Mouse (Mus musculus): ENCODE measurements around the gene Upk3b. TPM values are rescaled to one million over a fixed set of nuclear protein-coding genes. Genes with fewer than 3 reads are reported as not detected.

Upk3b gene
- polyA plus RNA-seq, 1 experiment from 2014 or later = 27.8 TPM

DNA sequence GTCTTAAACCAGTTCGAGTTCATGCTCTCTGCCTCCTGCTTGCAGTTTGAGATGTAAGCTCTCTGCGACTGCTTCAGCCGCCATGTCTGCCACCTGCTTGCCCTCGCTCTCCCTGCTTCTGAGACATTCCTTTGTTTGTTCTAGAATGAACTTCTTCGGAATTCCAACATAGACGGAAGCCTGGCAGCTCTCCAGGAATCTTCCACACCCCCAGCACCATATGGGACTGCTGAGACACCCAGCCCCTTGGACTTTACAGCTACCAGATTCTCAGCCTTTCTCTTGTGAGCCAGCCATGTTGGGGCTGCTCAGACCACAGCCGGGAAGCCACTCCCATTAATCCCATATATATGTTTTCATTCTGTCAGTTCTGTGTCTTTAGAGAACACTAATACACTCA is 38.0 kb downstream of the Upk3b start:
- H3K36me3 ChIP-seq = no peaks in the 10 kb centered on the region
- H3K27ac ChIP-seq = no peak overlapping the region
- H3K4me3 ChIP-seq = no peak overlapping the region
- 0 out of 2 replicates have a peak, but pooled peaks cover 7% of the 10 kb centered on the region for H3K4me1 ChIP-seq (replicated peaks)
- H3K9ac ChIP-seq = no peak overlapping the region
- no peak for ATAC-seq (replicated peaks; ENCODE audit: insufficient number of reproducible peaks, insufficient read depth, low FRiP score, low read depth)
- no peak overlapping the region for H3K4me2 ChIP-seq
- 35% methylated on average over 7 of the region's 7 CpGs for WGBS
- no peaks in the 10 kb centered on the region for H3K27me3 ChIP-seq
- H3K9me3 ChIP-seq (replicated peaks) = no peaks in the 10 kb centered on the region

DNA sequence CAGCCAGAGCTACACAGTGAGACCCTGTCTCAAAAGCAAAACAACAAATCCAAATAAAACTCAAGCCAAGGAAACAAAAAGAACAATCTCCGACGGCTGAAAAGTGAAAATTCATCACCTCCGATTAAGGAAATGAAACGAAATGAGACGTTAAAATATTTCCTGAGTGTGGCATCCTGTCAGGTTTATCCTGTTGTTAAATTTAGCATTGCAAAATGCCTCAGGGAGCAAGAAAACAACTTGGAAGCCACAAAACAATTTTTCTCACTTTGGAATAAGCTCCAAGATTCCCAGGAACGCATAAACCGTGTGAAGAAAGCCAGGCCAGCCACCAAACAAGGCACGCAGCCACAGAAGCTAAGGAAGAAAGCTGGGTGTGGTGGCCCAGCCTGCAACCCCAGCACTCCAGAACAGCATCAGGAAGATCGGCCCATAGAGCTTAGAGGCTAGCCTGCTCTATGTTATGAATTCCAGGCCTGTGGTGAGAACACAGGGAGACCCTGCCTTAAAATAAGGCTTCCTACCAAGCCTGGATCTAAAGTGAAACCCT is 38.8 kb downstream of the Upk3b start:
- no peaks in the 10 kb centered on the region for H3K27me3 ChIP-seq
- H3K36me3 ChIP-seq = no peaks in the 10 kb centered on the region
- H3K9me3 ChIP-seq (replicated peaks) = no peaks in the 10 kb centered on the region
- WGBS = 59% methylated on average over 9 of the region's 9 CpGs
- H3K4me2 ChIP-seq = no peak overlapping the region
- H3K9ac ChIP-seq = no peak overlapping the region
- no peak for ATAC-seq (replicated peaks; ENCODE audit: insufficient number of reproducible peaks, insufficient read depth, low FRiP score, low read depth)
- no peak overlapping the region for H3K27ac ChIP-seq
- 0 out of 2 replicates have a peak, but pooled peaks cover 7% of the 10 kb centered on the region for H3K4me1 ChIP-seq (replicated peaks)
- H3K4me3 ChIP-seq = no peak overlapping the region

DNA sequence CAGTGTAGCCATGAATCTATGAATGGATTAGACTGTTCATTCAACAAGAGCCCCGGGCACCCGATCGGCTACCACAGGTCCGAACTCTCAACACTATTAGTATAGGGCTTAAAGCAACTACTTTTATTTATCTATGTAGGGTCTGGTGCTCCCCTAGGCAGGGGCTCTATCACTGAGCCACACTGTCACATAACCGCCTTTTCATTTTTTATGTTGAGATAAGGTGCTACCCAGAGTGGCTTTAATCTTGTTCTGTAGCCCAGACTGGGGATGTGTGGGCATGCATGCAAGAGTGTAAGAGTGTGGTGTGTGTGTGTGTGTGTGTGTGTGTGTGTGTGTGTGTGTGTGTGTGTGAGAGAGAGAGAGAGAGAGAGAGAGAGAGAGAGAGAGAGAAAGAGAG is 39.8 kb downstream of the Upk3b start:
- no peaks in the 10 kb centered on the region for H3K36me3 ChIP-seq
- H3K4me1 ChIP-seq (replicated peaks) = peaks cover 7% of the 10 kb centered on the region; the same call in 1 of the 2 replicates
- H3K4me2 ChIP-seq = no peak overlapping the region
- H3K9me3 ChIP-seq (replicated peaks) = no peaks in the 10 kb centered on the region
- no peak for ATAC-seq (replicated peaks; ENCODE audit: insufficient number of reproducible peaks, insufficient read depth, low FRiP score, low read depth)
- H3K27me3 ChIP-seq = no peaks in the 10 kb centered on the region
- no peak overlapping the region for H3K4me3 ChIP-seq
- H3K9ac ChIP-seq = no peak overlapping the region
- H3K27ac ChIP-seq = no peak overlapping the region
- WGBS = 87% methylated on average over 5 of the region's 5 CpGs

DNA sequence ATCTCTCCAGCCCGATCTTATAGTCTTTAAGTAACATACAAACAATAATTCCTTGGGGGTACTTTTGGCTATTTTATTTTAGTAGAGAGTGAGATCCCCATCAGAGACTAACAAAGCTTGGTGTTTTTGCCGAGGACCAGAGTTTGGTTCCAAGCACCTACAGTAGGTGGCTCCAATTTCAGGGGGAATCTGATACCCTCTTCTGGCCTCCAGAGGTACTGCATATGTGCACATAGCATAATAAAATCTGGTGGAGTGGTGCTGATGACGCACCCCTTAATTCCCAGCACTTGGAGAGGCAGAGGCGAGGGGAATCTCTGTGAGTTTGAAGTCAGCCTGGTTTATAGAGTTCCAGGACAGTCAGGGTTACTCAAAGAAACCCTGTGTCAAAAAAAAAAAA is 44.0 kb downstream of the Upk3b start:
- 73% methylated on average over 4 of the region's 4 CpGs for WGBS
- ATAC-seq (replicated peaks; ENCODE audit: insufficient number of reproducible peaks, insufficient read depth, low FRiP score, low read depth) = no peak
- peaks cover 27% of the 10 kb centered on the region for H3K27me3 ChIP-seq
- H3K9me3 ChIP-seq (replicated peaks) = no peaks in the 10 kb centered on the region
- peaks cover 18% of the 10 kb centered on the region for H3K4me1 ChIP-seq (replicated peaks)
- H3K4me2 ChIP-seq = no peak overlapping the region
- H3K36me3 ChIP-seq = no peaks in the 10 kb centered on the region
- no peak overlapping the region for H3K27ac ChIP-seq
- H3K4me3 ChIP-seq = no peak overlapping the region
- no peak overlapping the region for H3K9ac ChIP-seq

DNA sequence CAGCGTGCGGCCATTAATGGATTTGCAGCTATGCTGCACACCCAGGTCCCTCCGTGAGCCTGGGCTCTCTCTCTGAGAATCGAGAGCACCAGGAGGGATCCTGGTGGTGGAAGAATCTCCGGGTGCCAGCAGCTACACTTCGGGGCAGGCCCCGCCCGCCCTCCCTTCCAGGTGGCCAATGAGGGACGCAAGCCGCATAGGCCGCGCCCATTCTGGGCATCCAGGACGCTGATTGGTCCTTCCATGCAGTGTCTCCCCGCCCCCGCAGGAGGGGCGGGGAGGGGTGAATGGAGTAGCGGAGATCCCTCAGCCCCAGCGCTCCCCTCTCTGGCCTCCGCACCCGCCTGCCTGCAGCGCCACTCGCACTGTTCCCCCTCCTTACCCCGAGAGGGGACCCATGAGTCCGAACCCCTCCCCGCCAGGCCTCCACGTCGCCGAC is 45.4 kb downstream of the Upk3b start, which contains the start of gene Rasa4:
TSS of gene Rasa4 (plus strand) at position 248 of the 439 bp plus-strand sequence.
- ATAC-seq (replicated peaks; ENCODE audit: insufficient number of reproducible peaks, insufficient read depth, low FRiP score, low read depth) = peak; percentile 98
- H3K27me3 ChIP-seq = peaks cover 33% of the 10 kb centered on the region
- H3K4me1 ChIP-seq (replicated peaks) = peaks cover 18% of the 10 kb centered on the region
- peak within 1 kb of the TSS; percentile 93 for H3K4me2 ChIP-seq
- H3K9me3 ChIP-seq (replicated peaks) = no peaks in the 10 kb centered on the region
- peak within 1 kb of the TSS; percentile 57 for H3K4me3 ChIP-seq
- under 1% methylated on average over 26 of the region's 28 CpGs for WGBS
- no peak within 1 kb of the TSS for H3K27ac ChIP-seq
- H3K36me3 ChIP-seq = no peaks in the 10 kb centered on the region
- H3K9ac ChIP-seq = peak within 1 kb of the TSS; percentile 50

DNA sequence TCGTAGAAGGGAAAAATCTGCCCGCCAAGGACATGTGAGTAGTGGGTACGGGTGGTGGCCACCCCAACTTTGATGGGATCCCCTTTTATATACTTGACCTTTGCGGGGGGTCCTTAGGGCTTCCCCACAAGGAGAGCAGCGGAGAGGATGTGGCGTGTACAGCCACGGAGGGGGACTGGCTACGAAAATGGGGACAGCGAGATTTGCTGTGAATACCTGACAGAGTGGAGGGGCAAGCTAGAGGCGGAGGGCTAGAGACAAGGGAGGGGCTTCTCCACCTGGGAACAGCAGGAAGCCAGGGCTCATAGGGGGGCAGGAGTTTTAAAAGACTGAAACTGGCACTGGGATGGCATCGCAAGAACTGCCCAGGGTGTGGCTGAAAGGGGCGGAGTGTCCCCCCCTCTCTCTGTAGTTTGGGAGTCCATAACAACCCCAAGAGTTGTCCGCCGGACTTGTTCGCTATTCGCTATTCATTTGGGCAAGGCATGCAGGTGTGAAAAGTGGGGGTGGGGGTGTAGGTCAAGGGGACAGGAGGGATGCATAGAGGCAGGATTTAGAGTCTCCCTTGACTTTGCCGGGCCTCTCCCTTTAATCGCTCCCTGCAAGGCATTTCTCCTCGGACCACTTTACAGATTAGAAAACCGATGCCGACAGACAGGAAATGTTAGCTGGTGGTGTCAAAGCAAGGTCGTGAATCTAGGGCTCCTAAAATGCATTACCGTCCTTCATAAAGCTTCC is 46.0 kb downstream of the Upk3b start:
- H3K36me3 ChIP-seq = no peaks in the 10 kb centered on the region
- no peaks in the 10 kb centered on the region for H3K9me3 ChIP-seq (replicated peaks)
- H3K27ac ChIP-seq = no peak overlapping the region
- 2% methylated on average over 23 of the region's 23 CpGs for WGBS
- peaks cover 18% of the 10 kb centered on the region for H3K4me1 ChIP-seq (replicated peaks)
- peak overlapping the region; percentile 93 for H3K4me2 ChIP-seq
- peak; percentile 6; the same call in 1 of the 2 replicates for ATAC-seq (replicated peaks; ENCODE audit: insufficient number of reproducible peaks, insufficient read depth, low FRiP score, low read depth)
- H3K9ac ChIP-seq = peak overlapping the region; percentile 50
- H3K27me3 ChIP-seq = peaks cover 35% of the 10 kb centered on the region
- H3K4me3 ChIP-seq = peak overlapping the region; percentile 57

DNA sequence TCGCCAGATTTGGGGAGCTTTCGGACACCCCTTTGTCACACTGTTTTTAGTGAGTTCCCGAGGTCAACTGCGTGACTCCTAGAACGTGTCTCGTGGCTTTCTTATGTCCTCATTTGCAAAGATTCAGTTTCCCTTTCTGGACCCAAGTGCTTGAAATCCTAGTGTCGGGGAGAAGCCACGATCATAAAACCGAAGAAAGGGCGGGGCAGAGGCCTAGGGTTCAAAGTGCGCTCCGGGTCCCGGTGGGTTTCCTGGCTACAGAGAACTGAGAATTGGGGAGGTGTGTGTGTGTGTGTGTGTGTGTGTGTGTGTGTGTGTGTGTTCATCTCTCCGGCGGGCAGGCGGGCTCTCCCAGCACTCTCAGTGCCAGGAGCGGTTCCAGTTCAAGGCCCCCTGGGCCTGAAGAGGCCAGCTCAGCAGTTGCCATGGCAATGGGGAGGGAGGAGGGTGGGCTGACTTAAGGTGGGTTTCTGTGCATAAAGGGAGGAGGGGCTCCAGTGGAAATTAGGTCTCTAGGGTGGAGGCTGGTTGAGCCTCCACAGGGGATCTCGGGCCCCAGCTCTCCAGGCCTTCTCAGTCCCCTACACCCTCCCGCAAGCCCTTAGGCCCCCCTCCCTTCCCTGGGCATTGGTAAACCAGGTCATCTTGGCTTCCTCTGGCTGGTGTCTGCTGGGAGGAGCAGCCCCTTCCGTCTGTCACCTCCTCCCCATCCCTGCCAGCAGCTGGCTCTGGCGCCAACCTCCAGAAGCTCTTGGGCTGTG is 46.8 kb downstream of the Upk3b start:
- Histone ChIP-seq H3K4me1 (replicated peaks) (peaks cover 18% of the 10 kb centered on the region), H3K27ac (no peak overlapping the region), H3K4me3 (peak overlapping the region; percentile 57), H3K9ac (no peak overlapping the region), H3K4me2 (peak overlapping the region; percentile 93), H3K9me3 (replicated peaks) (no peaks in the 10 kb centered on the region), H3K36me3 (no peaks in the 10 kb centered on the region), H3K27me3 (peaks cover 35% of the 10 kb centered on the region)
- no peak for ATAC-seq (replicated peaks; ENCODE audit: insufficient number of reproducible peaks, insufficient read depth, low FRiP score, low read depth)
- WGBS = 22% methylated on average over 21 of the region's 21 CpGs

DNA sequence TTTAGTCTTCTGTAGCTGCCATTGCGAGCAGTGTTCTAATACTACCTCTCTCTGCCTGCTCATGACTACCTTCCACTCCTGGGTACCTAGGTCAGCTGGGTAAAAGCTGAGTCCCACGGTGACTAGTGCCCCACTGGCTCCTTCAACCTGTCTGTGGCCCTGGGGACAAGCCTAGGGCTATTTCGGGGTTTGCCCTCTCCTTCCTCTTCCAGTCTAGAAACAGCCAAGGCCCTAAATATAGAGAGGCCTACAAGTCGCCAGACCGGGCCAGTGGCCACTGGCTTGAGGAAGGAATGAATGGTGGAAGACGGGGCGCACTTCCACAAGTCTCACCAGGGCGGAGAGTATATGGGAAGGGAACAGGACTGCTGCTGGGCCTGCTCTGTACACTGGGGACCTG is 48.0 kb downstream of the Upk3b start:
- Histone ChIP-seq H3K4me1 (replicated peaks) (peaks cover 18% of the 10 kb centered on the region), H3K27me3 (peaks cover 37% of the 10 kb centered on the region), H3K27ac (no peak overlapping the region), H3K9me3 (replicated peaks) (no peaks in the 10 kb centered on the region), H3K4me3 (no peak overlapping the region), H3K4me2 (no peak overlapping the region), H3K36me3 (no peaks in the 10 kb centered on the region), H3K9ac (no peak overlapping the region)
- WGBS = 83% methylated on average over 8 of the region's 8 CpGs
- no peak for ATAC-seq (replicated peaks; ENCODE audit: insufficient number of reproducible peaks, insufficient read depth, low FRiP score, low read depth)

DNA sequence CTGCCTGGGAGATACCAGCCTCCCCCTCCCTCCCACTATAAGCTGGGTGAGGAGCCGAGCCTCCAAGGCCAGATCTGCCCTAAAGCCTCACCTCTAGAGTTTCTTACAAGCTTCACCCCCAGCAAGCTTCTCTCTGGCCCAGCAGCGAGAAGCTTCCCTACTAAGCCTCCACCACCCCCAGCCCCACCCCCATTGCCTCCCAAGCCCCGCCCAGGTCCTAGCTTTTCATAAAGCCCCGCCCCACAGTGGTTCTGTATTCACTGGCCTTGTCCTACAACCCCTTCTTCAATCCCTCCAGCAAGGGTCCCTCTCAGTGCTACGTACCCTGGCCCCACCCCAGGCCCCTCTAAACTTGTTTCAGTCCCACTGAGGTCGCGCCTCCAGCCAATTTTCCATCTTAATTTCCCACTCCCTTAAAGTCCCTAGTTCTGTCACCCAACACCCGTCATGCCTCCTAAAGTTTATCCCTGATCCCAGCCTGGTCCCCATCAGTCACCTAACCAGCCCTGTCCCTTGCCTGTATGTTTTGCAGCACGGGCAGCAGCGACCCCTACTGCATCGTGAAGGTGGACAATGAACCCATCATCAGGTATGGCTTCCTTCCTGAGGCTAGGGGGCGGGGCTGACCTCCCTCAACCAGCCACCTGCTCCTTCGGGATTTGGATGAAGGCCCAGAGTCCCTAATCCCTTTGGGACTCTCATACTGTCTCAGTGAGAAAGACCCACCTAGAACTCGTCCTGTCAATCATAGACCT is 50.7 kb downstream of the Upk3b start:
- ATAC-seq (replicated peaks; ENCODE audit: insufficient number of reproducible peaks, insufficient read depth, low FRiP score, low read depth) = no peak
- Histone ChIP-seq H3K9me3 (replicated peaks) (no peaks in the 10 kb centered on the region), H3K36me3 (no peaks in the 10 kb centered on the region), H3K27ac (no peak overlapping the region), H3K4me3 (no peak overlapping the region), H3K27me3 (peaks cover 41% of the 10 kb centered on the region), H3K4me2 (no peak overlapping the region), H3K9ac (no peak overlapping the region), H3K4me1 (replicated peaks) (peaks cover 11% of the 10 kb centered on the region)
- 22% methylated on average over 14 of the region's 14 CpGs for WGBS

DNA sequence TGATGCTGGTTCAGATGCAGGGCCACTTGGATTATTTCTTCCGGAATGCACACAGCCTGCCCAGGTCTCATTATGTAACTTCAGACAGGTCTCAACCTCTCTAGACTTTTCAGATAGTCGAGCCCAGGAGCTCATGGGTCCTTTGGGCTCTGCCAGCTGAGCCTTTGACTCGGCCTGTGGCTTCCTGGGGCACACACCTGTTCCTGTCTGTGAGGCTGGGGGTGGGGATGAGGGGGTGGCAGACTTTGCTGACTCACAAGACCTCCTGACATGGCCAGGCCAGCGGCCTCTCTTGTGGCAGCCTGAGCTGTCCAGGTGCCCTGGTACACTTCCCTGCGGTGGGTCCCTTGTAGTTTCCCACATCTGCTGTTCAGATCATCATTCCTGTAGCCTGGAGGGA is 53.6 kb downstream of the Upk3b start:
- H3K27ac ChIP-seq = no peak overlapping the region
- no peak overlapping the region for H3K9ac ChIP-seq
- H3K9me3 ChIP-seq (replicated peaks) = no peaks in the 10 kb centered on the region
- H3K4me1 ChIP-seq (replicated peaks) = no peaks in the 10 kb centered on the region
- no peak overlapping the region for H3K4me2 ChIP-seq
- no peak overlapping the region for H3K4me3 ChIP-seq
- WGBS = 61% methylated on average over 5 of the region's 5 CpGs
- ATAC-seq (replicated peaks; ENCODE audit: insufficient number of reproducible peaks, insufficient read depth, low FRiP score, low read depth) = no peak
- no peaks in the 10 kb centered on the region for H3K36me3 ChIP-seq
- H3K27me3 ChIP-seq = peaks cover 13% of the 10 kb centered on the region

Data from heart, embryonic 15.5 days (tissue).